Mouse (Mus musculus): ENCODE results near the gene Eif1ad. TPM values are rescaled to one million over a fixed set of nuclear protein-coding genes. Genes with fewer than 3 reads are reported as not detected.
A peak's percentile ranks its signal among the peaks of the same experiment; 100 is the strongest.

The Eif1ad gene
- polyA plus RNA-seq, 1 experiment, result 17.4 TPM

DNA sequence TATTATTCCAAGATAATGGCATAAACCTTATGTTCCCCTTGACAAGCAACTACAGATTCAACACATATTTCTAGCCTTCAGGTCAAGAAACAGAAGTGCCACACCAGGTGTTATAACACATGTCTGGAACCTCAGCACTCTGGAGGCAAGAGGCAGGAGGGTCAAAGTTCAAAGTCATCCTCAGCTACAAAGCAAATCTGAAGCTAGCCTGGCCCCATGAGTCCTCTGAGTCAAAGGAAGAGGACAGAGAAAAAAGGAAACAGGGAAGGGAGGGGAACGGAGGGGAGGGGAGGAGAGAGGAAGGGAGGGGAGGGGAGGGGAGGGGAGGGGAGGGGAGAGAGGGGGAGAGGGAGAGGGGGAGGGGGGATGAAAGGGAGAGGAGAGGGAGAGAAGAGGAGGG lies 10.5 kb upstream of the Eif1ad start:
- H3K27ac ChIP-seq (ENCODE audit: insufficient read depth, low read length), result no peak overlapping the region
- WGBS, result no CpG with 5 or more reads among the region's 1 CpGs
- no peak for DNase-seq (ENCODE audit: low read depth in 1 of 2, low spot score in 2 of 2)

DNA sequence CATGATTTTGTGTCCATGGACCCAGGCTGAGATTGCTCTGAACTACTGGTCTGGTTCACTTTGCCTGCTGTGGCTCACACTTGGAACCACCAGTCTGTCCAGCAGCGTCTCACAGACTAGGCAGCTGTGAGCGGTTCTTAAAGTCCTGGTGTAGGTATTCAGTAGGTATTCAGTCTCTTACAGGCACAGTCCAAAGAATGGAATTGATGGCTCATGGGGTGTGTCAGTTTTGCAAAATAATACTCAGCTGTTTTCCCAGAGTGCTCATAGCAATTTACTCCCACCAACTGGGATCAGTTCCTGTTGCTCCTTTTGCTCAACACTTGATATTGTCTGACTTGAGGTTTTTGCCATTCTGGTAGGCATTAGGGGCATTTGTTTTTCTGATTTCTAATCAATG lies 4.4 kb upstream of the Eif1ad start:
- no peak overlapping the region for H3K27ac ChIP-seq (ENCODE audit: insufficient read depth, low read length)
- peaks cover 4% of the 10 kb centered on the region for H3K36me3 ChIP-seq (ENCODE audit: control insufficient read depth, insufficient read depth, low read length)
- no peak overlapping the region for H3K4me3 ChIP-seq (ENCODE audit: extremely low read depth, insufficient read depth, insufficient read length)
- 93% methylated on average over 2 of the region's 2 CpGs for WGBS
- TF ChIP-seq POLR2A (IDR thresholded peaks at IDR 0.05; ENCODE audit: low read depth, low read length) (no peak), CTCF (IDR thresholded peaks at IDR 0.05; ENCODE audit: extremely low read depth, insufficient read depth, insufficient read length, insufficient replicate concordance) (no peak)
- peaks cover 3% of the 10 kb centered on the region for H3K4me1 ChIP-seq (ENCODE audit: control insufficient read depth, insufficient read depth, insufficient read length)
- DNase-seq (ENCODE audit: low read depth in 1 of 2, low spot score in 2 of 2), result no peak
- H3K27me3 ChIP-seq (ENCODE audit: control insufficient read depth, insufficient read depth, low read length), result no peaks in the 10 kb centered on the region

More for the DNA sequence above, 10.5 kb upstream of the Eif1ad start:
- Histone ChIP-seq H3K36me3 (ENCODE audit: control insufficient read depth, insufficient read depth, low read length) (no peaks in the 10 kb centered on the region), H3K4me3 (ENCODE audit: extremely low read depth, insufficient read depth, insufficient read length) (no peak overlapping the region), H3K4me1 (ENCODE audit: control insufficient read depth, insufficient read depth, insufficient read length) (no peaks in the 10 kb centered on the region), H3K27me3 (ENCODE audit: control insufficient read depth, insufficient read depth, low read length) (no peaks in the 10 kb centered on the region)
- no peak for TF ChIP-seq POLR2A (IDR thresholded peaks at IDR 0.05; ENCODE audit: low read depth, low read length)
- TF ChIP-seq CTCF (IDR thresholded peaks at IDR 0.05; ENCODE audit: extremely low read depth, insufficient read depth, insufficient read length, insufficient replicate concordance), result no peak

DNA sequence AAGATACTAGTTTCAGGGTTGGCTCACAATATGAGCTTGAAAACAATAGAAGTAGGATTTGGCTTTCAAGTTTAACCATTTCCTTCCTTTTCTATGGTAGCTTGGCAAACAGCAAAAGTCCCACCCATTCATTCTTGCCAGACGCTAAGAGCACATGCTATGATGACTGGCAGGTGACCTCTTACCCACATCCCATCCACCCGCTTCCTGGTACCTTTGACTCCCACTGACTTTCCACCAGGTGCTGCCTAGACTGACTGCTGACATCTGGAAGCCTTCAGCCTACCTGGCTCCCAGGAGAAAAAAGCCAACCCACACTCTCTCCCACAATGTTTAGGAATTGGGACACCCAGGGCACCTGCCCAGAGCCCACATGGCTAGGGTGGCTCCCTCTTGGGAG lies 2.4 kb upstream of the Eif1ad start:
- peaks cover 4% of the 10 kb centered on the region for H3K4me1 ChIP-seq (ENCODE audit: control insufficient read depth, insufficient read depth, insufficient read length)
- TF ChIP-seq CTCF (IDR thresholded peaks at IDR 0.05; ENCODE audit: extremely low read depth, insufficient read depth, insufficient read length, insufficient replicate concordance), result no peak
- no peak for TF ChIP-seq POLR2A (IDR thresholded peaks at IDR 0.05; ENCODE audit: low read depth, low read length)
- peaks cover 10% of the 10 kb centered on the region for H3K36me3 ChIP-seq (ENCODE audit: control insufficient read depth, insufficient read depth, low read length)
- no peaks in the 10 kb centered on the region for H3K27me3 ChIP-seq (ENCODE audit: control insufficient read depth, insufficient read depth, low read length)
- no peak overlapping the region for H3K27ac ChIP-seq (ENCODE audit: insufficient read depth, low read length)
- no peak overlapping the region for H3K4me3 ChIP-seq (ENCODE audit: extremely low read depth, insufficient read depth, insufficient read length)
- no peak for DNase-seq (ENCODE audit: low read depth in 1 of 2, low spot score in 2 of 2)
- 53% methylated on average over 2 of the region's 2 CpGs for WGBS

DNA sequence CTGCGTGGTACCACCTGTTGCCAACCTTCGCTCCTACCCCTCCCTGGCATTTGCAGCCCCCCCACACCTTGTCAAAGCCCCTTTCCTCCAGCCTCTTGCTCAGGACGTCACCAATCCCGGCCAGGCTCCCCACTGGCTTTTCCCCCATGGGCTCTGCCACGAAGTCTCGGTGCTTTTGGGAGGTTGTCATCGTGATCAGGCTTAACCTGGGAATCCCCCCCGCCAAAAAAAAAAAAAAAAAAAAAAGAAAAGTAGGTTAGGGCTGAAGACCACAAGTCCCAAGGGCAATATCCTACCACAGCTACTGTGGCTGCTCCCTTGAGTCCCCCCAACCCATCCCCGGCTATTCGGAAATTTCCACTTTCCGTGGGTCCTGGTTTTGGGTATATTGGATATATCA lies 790 bp upstream of the Eif1ad start:
- no peak for DNase-seq (ENCODE audit: low read depth in 1 of 2, low spot score in 2 of 2)
- Histone ChIP-seq H3K4me3 (ENCODE audit: extremely low read depth, insufficient read depth, insufficient read length) (peak overlapping the region; percentile 100), H3K27me3 (ENCODE audit: control insufficient read depth, insufficient read depth, low read length) (no peaks in the 10 kb centered on the region), H3K36me3 (ENCODE audit: control insufficient read depth, insufficient read depth, low read length) (peaks cover 21% of the 10 kb centered on the region), H3K27ac (ENCODE audit: insufficient read depth, low read length) (peak overlapping the region; percentile 36; the same call in 1 of the 2 replicates), H3K4me1 (ENCODE audit: control insufficient read depth, insufficient read depth, insufficient read length) (peaks cover 4% of the 10 kb centered on the region)
- TF ChIP-seq POLR2A (IDR thresholded peaks at IDR 0.05; ENCODE audit: low read depth, low read length), result no peak
- no peak for TF ChIP-seq CTCF (IDR thresholded peaks at IDR 0.05; ENCODE audit: extremely low read depth, insufficient read depth, insufficient read length, insufficient replicate concordance)
- WGBS, result 5% methylated on average over 11 of the region's 11 CpGs

DNA sequence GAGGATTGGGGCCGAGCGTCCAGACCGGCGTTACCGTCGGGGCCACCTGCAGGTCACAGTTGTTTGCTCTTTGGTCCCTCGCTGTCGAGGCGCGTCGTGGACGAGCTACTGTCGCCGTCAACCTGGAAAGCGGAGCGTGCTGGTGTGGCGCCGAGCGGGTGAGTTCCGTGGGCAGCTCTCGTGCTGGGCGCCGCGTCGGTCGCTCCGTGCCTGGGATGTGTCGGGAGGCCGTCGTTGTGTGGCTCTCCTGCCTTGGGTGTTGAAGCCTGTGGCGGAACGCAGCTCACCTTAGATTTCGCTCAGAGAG lies 465 bp downstream of the Eif1ad start, which contains the start of gene Banf1:
Gene Banf1, minus strand, starts transcription at position 116 of the 307 bp plus-strand sequence.
- TF ChIP-seq CTCF (IDR thresholded peaks at IDR 0.05; ENCODE audit: extremely low read depth, insufficient read depth, insufficient read length, insufficient replicate concordance) (no peak), POLR2A (IDR thresholded peaks at IDR 0.05; ENCODE audit: low read depth, low read length) (no peak)
- H3K27ac ChIP-seq (ENCODE audit: insufficient read depth, low read length), result peak within 1 kb of the TSS; percentile 99
- peaks cover 24% of the 10 kb centered on the region for H3K36me3 ChIP-seq (ENCODE audit: control insufficient read depth, insufficient read depth, low read length)
- no peak for DNase-seq (ENCODE audit: low read depth in 1 of 2, low spot score in 2 of 2)
- no peaks in the 10 kb centered on the region for H3K27me3 ChIP-seq (ENCODE audit: control insufficient read depth, insufficient read depth, low read length)
- 2% methylated on average over 33 of the region's 33 CpGs for WGBS
- H3K4me1 ChIP-seq (ENCODE audit: control insufficient read depth, insufficient read depth, insufficient read length), result peaks cover 4% of the 10 kb centered on the region
- peak within 1 kb of the TSS; percentile 100 for H3K4me3 ChIP-seq (ENCODE audit: extremely low read depth, insufficient read depth, insufficient read length)

DNA sequence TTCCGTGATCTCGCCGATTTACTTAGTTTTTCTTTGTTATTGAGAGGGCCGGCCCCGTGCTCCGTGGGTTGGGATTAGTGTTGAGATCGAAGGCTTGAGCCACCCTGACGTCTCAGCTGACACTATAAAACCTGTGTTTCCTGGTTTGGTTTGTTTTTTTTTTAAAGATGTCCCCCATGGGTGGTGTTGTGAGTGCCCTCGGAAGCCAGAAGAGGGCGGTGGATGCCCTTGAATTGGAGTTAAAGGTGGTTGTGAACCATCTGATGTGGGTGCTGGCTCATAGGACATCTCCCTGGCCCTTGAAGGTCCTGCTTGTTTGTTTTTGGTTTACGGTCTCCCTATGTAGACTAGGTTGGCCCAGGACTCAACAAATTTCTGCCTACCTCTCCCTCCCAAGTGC lies 914 bp downstream of the Eif1ad start:
- Histone ChIP-seq H3K27me3 (ENCODE audit: control insufficient read depth, insufficient read depth, low read length) (no peaks in the 10 kb centered on the region), H3K27ac (ENCODE audit: insufficient read depth, low read length) (peak overlapping the region; percentile 99), H3K4me1 (ENCODE audit: control insufficient read depth, insufficient read depth, insufficient read length) (peaks cover 4% of the 10 kb centered on the region), H3K36me3 (ENCODE audit: control insufficient read depth, insufficient read depth, low read length) (peaks cover 24% of the 10 kb centered on the region), H3K4me3 (ENCODE audit: extremely low read depth, insufficient read depth, insufficient read length) (peak overlapping the region; percentile 100)
- DNase-seq (ENCODE audit: low read depth in 1 of 2, low spot score in 2 of 2), result no peak
- TF ChIP-seq CTCF (IDR thresholded peaks at IDR 0.05; ENCODE audit: extremely low read depth, insufficient read depth, insufficient read length, insufficient replicate concordance) (peak; percentile 7; the same call in 1 of the 2 replicates), POLR2A (IDR thresholded peaks at IDR 0.05; ENCODE audit: low read depth, low read length) (no peak)
- WGBS, result 10% methylated on average over 11 of the region's 11 CpGs

DNA sequence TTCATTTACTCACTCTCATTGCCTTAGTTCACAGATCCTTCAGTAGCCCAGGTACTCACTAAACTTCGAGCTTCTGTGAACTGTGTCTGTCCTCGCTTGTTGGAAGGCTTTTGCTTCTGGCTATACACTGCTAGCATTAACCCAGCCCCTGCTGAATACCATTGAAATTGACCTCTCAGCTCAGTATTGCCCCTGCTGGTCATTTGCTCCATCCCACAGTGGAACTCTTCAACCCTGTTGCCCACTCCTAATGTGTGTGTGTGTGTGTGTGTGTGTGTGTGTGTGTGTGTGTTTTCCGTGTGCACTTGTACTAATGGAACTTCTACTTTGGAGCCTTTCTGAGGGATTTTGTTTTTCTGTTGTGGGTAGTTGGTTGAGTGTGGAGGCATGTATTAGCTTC lies 4.4 kb downstream of the Eif1ad start:
- WGBS, result 84% methylated on average over 3 of the region's 3 CpGs
- TF ChIP-seq CTCF (IDR thresholded peaks at IDR 0.05; ENCODE audit: extremely low read depth, insufficient read depth, insufficient read length, insufficient replicate concordance) (no peak), POLR2A (IDR thresholded peaks at IDR 0.05; ENCODE audit: low read depth, low read length) (no peak)
- peaks cover 20% of the 10 kb centered on the region for H3K36me3 ChIP-seq (ENCODE audit: control insufficient read depth, insufficient read depth, low read length)
- H3K4me3 ChIP-seq (ENCODE audit: extremely low read depth, insufficient read depth, insufficient read length), result no peak overlapping the region
- DNase-seq (ENCODE audit: low read depth in 1 of 2, low spot score in 2 of 2), result no peak
- H3K4me1 ChIP-seq (ENCODE audit: control insufficient read depth, insufficient read depth, insufficient read length), result peaks cover 4% of the 10 kb centered on the region
- no peak overlapping the region for H3K27ac ChIP-seq (ENCODE audit: insufficient read depth, low read length)
- no peaks in the 10 kb centered on the region for H3K27me3 ChIP-seq (ENCODE audit: control insufficient read depth, insufficient read depth, low read length)
